Comparison of ENCODE assay signal across 8 mouse cellular contexts in the genomic region with DNA sequence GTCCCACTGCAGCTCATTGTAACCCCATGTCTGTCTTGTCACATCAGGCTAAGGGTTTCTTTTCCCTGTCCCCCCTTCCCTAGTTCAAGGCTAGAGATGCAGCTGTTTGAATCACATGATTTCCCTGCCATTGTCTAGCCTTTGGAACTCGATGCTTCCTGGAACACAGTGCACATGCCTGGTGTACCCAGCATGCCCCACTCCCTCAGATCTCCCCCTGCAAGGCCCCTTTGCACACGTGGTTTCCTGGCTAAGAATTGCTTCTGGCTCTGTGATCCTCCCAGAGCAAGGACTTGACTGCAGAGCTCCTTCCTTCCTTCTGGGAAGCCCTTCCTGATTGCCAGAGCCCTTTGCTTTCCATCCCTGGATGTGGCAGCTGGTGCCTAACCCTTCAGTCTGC. TPM values are rescaled to one million over a fixed set of nuclear protein-coding genes. Genes with fewer than 3 reads are reported as not detected.
DNase-seq lines count a peak whose midpoint lies in the region; ATAC-seq and TF ChIP-seq lines count a peak whose summit lies in the region.
"Not testable (repeated sequence)": the region's sequence is repeated elsewhere in the genome, so short reads cannot be mapped to it uniquely, and the experiment has no call there.
"Had no signal": no experiment of that assay in that cellular context is flagged by ENCODE, and none has a peak within 500 bp of the region (broad histone marks: within the 10 kb centered on the region; RNA-seq: fewer than 3 reads in every experiment).

No protein-coding gene starts in this region.

- not testable (repeated sequence) for TF ChIP-seq CTCF in brain, embryonic 14.5 days (IDR thresholded peaks at IDR 0.05; ENCODE audit: borderline replicate concordance, extremely low read depth, insufficient read depth, insufficient read length); stomach, postnatal 0 days (IDR thresholded peaks at IDR 0.05; ENCODE audit: low read depth)

- H3K9me3 ChIP-seq in embryonic facial prominence, embryonic 11.5 days (replicated peaks; ENCODE audit: control insufficient read depth, low read length); heart, embryonic 10.5 days; hindbrain, embryonic 11.5 days (ENCODE audit: control insufficient read depth, low read length); limb, embryonic 11.5 days (ENCODE audit: control insufficient read depth, low read length); lung, embryonic 16.5 days (ENCODE audit: control insufficient read depth, low read length); stomach, postnatal 0 days (ENCODE audit: control insufficient read depth, low read length): not testable (repeated sequence)

- not testable (repeated sequence) for H3K27me3 ChIP-seq in embryonic facial prominence, embryonic 11.5 days (ENCODE audit: control insufficient read depth, insufficient read depth, low read length); heart, embryonic 10.5 days (ENCODE audit: insufficient read depth, poor library complexity, severe bottlenecking); hindbrain, embryonic 11.5 days (ENCODE audit: control insufficient read depth, insufficient read depth, low read length); limb, embryonic 11.5 days (ENCODE audit: control insufficient read depth, insufficient read depth, low read length); lung, embryonic 16.5 days (ENCODE audit: control insufficient read depth, insufficient read depth, low read depth, low read length); stomach, postnatal 0 days (ENCODE audit: control insufficient read depth, insufficient read depth, low read length)

- TF ChIP-seq EP300 in stomach, postnatal 0 days (optimal IDR thresholded peaks at IDR 0.05) = not testable (repeated sequence)

- H3K4me1 ChIP-seq in embryonic facial prominence, embryonic 11.5 days (ENCODE audit: control insufficient read depth, insufficient read depth, low read length); hindbrain, embryonic 11.5 days (replicated peaks; ENCODE audit: control insufficient read depth, insufficient read depth, low read length); limb, embryonic 11.5 days (ENCODE audit: control insufficient read depth, insufficient read depth, low read length); lung, embryonic 16.5 days (replicated peaks; ENCODE audit: control insufficient read depth, insufficient read depth, low read length); stomach, postnatal 0 days (replicated peaks; ENCODE audit: control insufficient read depth, insufficient read depth): not testable (repeated sequence)
- peaks cover 24% of the 10 kb centered on the region for H3K4me1 ChIP-seq in heart, embryonic 10.5 days

- TF ChIP-seq POLR2A in brain, embryonic 14.5 days (IDR thresholded peaks at IDR 0.05; ENCODE audit: borderline replicate concordance, extremely low read depth, insufficient read depth, insufficient read length, poor library complexity, severe bottlenecking) = not testable (repeated sequence)

- 15% methylated on average over 2 of the region's 2 CpGs for WGBS in embryonic facial prominence, embryonic 11.5 days
- 24% methylated on average over 2 of the region's 2 CpGs for WGBS in heart, embryonic 10.5 days
- WGBS in hindbrain, embryonic 11.5 days = 13% methylated on average over 2 of the region's 2 CpGs
- 7% methylated on average over 2 of the region's 2 CpGs for WGBS in limb, embryonic 11.5 days
- 7% methylated on average over 2 of the region's 2 CpGs for WGBS in lung, embryonic 16.5 days
- WGBS in stomach, postnatal 0 days = 4% methylated on average over 2 of the region's 2 CpGs

- peak; percentile 22 for DNase-seq in brain, embryonic 14.5 days (ENCODE audit: low read depth)
- DNase-seq in embryonic facial prominence, embryonic 11.5 days (ENCODE audit: low spot score) = peak; percentile 9
- DNase-seq in heart, embryonic 10.5 days (ENCODE audit: low spot score); stomach, postnatal 0 days (ENCODE audit: low spot score): not testable (repeated sequence)
- peak; percentile 22 for DNase-seq in hindbrain, embryonic 11.5 days (ENCODE audit: low spot score)
- DNase-seq in limb, embryonic 11.5 days (ENCODE audit: low spot score) = peak; percentile 30

- H3K4me2 ChIP-seq in embryonic facial prominence, embryonic 11.5 days (ENCODE audit: low read depth, low read length); hindbrain, embryonic 11.5 days (replicated peaks; ENCODE audit: low read depth, low read length); limb, embryonic 11.5 days (ENCODE audit: low read depth, severe bottlenecking); lung, embryonic 16.5 days (ENCODE audit: low read depth, low read length); stomach, postnatal 0 days (replicated peaks; ENCODE audit: low read depth): not testable (repeated sequence)

- H3K27ac ChIP-seq in embryonic facial prominence, embryonic 11.5 days (replicated peaks; ENCODE audit: low read depth, low read length); limb, embryonic 11.5 days (replicated peaks; ENCODE audit: low read depth, low read length); lung, embryonic 16.5 days (ENCODE audit: low read length); stomach, postnatal 0 days (replicated peaks): not testable (repeated sequence)
- peak overlapping the region; percentile 39; the same call in 1 of the 2 replicates for H3K27ac ChIP-seq in heart, embryonic 10.5 days
- H3K27ac ChIP-seq in hindbrain, embryonic 11.5 days (ENCODE audit: low read depth, low read length) = peak overlapping the region; percentile 10; the same call in 1 of the 2 replicates

- not testable (repeated sequence) for H3K9ac ChIP-seq in embryonic facial prominence, embryonic 11.5 days (replicated peaks; ENCODE audit: low read length); hindbrain, embryonic 11.5 days (ENCODE audit: low read depth, low read length); limb, embryonic 11.5 days (ENCODE audit: low read length); lung, embryonic 16.5 days (ENCODE audit: low read length); stomach, postnatal 0 days (ENCODE audit: low read length)

- H3K36me3 ChIP-seq in embryonic facial prominence, embryonic 11.5 days (replicated peaks; ENCODE audit: control insufficient read depth, insufficient read depth, low read depth, low read length); heart, embryonic 10.5 days; hindbrain, embryonic 11.5 days (ENCODE audit: control insufficient read depth, insufficient read depth, low read length); limb, embryonic 11.5 days (ENCODE audit: control insufficient read depth, insufficient read depth, low read length); lung, embryonic 16.5 days (ENCODE audit: control insufficient read depth, insufficient read depth, low read length); stomach, postnatal 0 days (ENCODE audit: control insufficient read depth, insufficient read depth, low read length): not testable (repeated sequence)

- not testable (repeated sequence) for H3K4me3 ChIP-seq in embryonic facial prominence, embryonic 11.5 days (ENCODE audit: low read depth, low read length); heart, embryonic 10.5 days; hindbrain, embryonic 11.5 days (ENCODE audit: low read depth, low read length); limb, embryonic 11.5 days (ENCODE audit: low read depth, low read length); lung, embryonic 16.5 days (ENCODE audit: low read length); stomach, postnatal 0 days (ENCODE audit: low read depth, low read length)

- not testable (repeated sequence) for ATAC-seq in embryonic facial prominence, embryonic 11.5 days (replicated peaks; ENCODE audit: insufficient number of reproducible peaks, low FRiP score, low TSS enrichment, low read depth); hindbrain, embryonic 11.5 days (ENCODE audit: low FRiP score); limb, embryonic 11.5 days (ENCODE audit: insufficient number of reproducible peaks, low FRiP score, low TSS enrichment, low read depth)
- peak; percentile 52 for ATAC-seq in lung, embryonic 16.5 days (ENCODE audit: low read depth)
- ATAC-seq in stomach, postnatal 0 days (ENCODE audit: low FRiP score, low TSS enrichment) = peak; percentile 53; the same call in 1 of the 2 replicates

RNA-seq across cellular contexts. Expression of a gene that starts 12.3 kb away (rescaled TPM):
- 0.29 and 0.32 TPM in 2 replicates for polyA plus RNA-seq in brain, embryonic 14.5 days (2012; rRNA removed)
- polyA plus RNA-seq in embryonic facial prominence, embryonic 11.5 days (2014; fragmentation: Nextera tagmentation; extraction: Ambion mirVana) = 0.26 and 0.38 TPM in 2 replicates
- 0.75 and 1.5 TPM in 2 replicates for polyA plus RNA-seq in heart, embryonic 10.5 days (2016; fragmentation: Nextera tagmentation; extraction: Ambion mirVana)
- 0.34 and 0.39 TPM in 2 replicates for polyA plus RNA-seq in hindbrain, embryonic 11.5 days (2014; fragmentation: Nextera tagmentation; extraction: Ambion mirVana)
- 0.33 and 0.39 TPM in 2 replicates for polyA plus RNA-seq in limb, embryonic 11.5 days (2014; fragmentation: Nextera tagmentation; extraction: Ambion mirVana)
- 0.47 and 0.48 TPM in 2 replicates for polyA plus RNA-seq in lung, embryonic 16.5 days (2015; fragmentation: Nextera tagmentation; extraction: Ambion mirVana)
- 0.17 and 0.24 TPM in 2 replicates for polyA plus RNA-seq in stomach, postnatal 0 days (2015; fragmentation: Nextera tagmentation; extraction: Ambion mirVana)
- polyA plus RNA-seq: activated CD4-positive, CD25-positive, alpha-beta regulatory T cell, adult 4 months had no signal

RNA-seq across cellular contexts. Expression of a gene that starts 32.3 kb away (rescaled TPM):
- 0.85 and 1.8 TPM in 2 replicates for polyA plus RNA-seq in brain, embryonic 14.5 days (2012; rRNA removed)
- polyA plus RNA-seq in embryonic facial prominence, embryonic 11.5 days (2014; fragmentation: Nextera tagmentation; extraction: Ambion mirVana) = 1.2 and 1.6 TPM in 2 replicates
- 8.2 and 9.3 TPM in 2 replicates for polyA plus RNA-seq in heart, embryonic 10.5 days (2016; fragmentation: Nextera tagmentation; extraction: Ambion mirVana)
- 1.3 and 1.9 TPM in 2 replicates for polyA plus RNA-seq in hindbrain, embryonic 11.5 days (2014; fragmentation: Nextera tagmentation; extraction: Ambion mirVana)
- polyA plus RNA-seq in limb, embryonic 11.5 days (2014; fragmentation: Nextera tagmentation; extraction: Ambion mirVana) = 1.3 and 1.5 TPM in 2 replicates
- polyA plus RNA-seq in lung, embryonic 16.5 days (2015; fragmentation: Nextera tagmentation; extraction: Ambion mirVana) = 3.0 and 6.5 TPM in 2 replicates
- polyA plus RNA-seq in stomach, postnatal 0 days (2015; fragmentation: Nextera tagmentation; extraction: Ambion mirVana) = 0.99 and 1.0 TPM in 2 replicates

RNA-seq across cellular contexts. Expression of a gene that starts 48.6 kb away (rescaled TPM):
- polyA plus RNA-seq in brain, embryonic 14.5 days (2012; rRNA removed) = 0.66 and 1.1 TPM in 2 replicates
- 6.2 and 7.9 TPM in 2 replicates for polyA plus RNA-seq in embryonic facial prominence, embryonic 11.5 days (2014; fragmentation: Nextera tagmentation; extraction: Ambion mirVana)
- polyA plus RNA-seq in heart, embryonic 10.5 days (2016; fragmentation: Nextera tagmentation; extraction: Ambion mirVana) = 7.5 and 12.3 TPM in 2 replicates
- 6.9 and 7.9 TPM in 2 replicates for polyA plus RNA-seq in hindbrain, embryonic 11.5 days (2014; fragmentation: Nextera tagmentation; extraction: Ambion mirVana)
- 4.8 and 6.3 TPM in 2 replicates for polyA plus RNA-seq in limb, embryonic 11.5 days (2014; fragmentation: Nextera tagmentation; extraction: Ambion mirVana)
- 4.6 and 5.7 TPM in 2 replicates for polyA plus RNA-seq in lung, embryonic 16.5 days (2015; fragmentation: Nextera tagmentation; extraction: Ambion mirVana)
- 2.7 and 2.9 TPM in 2 replicates for polyA plus RNA-seq in stomach, postnatal 0 days (2015; fragmentation: Nextera tagmentation; extraction: Ambion mirVana)
